Mouse (Mus musculus): ENCODE measurements around the gene Dnm3. TPM values are rescaled to one million over a fixed set of nuclear protein-coding genes. Genes with fewer than 3 reads are reported as not detected.

Dnm3 gene
- polyA plus RNA-seq, 1 experiment = 3.0 TPM

DNA sequence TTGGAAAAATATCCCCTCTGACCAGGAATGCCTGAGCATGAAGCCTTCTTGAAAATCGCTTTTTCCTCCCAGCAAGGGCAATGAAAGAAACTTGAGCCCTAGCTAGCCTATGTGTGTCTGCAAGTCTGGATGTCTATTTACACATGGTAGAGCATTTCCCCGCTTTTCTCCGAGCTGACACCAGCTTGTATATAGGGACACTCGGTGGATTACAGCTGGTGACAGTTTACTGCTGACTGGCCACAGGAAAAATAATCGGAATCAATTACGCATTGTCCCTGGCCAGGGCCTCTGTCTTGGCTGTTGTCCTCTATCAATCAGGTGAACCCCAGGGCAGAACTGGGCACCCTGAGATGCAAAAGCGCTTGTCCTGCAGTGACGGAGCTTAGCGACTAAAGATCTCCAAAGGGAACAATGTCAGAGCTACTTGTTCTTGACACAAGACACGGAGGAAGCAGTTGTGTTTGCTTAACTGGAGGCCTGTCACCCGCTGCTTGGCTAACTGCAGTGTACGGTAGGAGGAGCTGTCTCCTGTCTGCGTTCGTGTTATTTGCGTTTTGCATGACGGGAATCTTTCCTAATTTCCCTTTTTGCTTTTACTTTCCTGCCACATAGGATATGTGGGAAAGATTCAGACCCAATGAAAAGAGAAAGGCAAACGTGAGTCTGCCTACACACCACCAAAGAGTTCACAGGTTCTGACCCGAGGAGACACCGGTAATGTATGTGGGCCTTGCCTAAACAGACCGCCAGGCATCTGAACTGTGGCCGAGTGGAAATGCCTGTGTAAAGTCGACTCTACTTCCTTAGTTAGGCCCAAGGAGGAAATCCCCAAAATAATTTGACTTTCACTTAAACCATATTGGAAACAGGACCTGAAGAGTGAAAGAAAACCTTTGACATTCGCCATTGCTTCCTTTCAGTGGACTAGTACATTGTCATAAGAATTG lies 472.7 kb downstream of the Dnm3 start:
- H3ac ChIP-seq (ENCODE audit: control insufficient read depth, insufficient read length) = no peak overlapping the region
- H3K4me3 ChIP-seq = no peak overlapping the region

DNA sequence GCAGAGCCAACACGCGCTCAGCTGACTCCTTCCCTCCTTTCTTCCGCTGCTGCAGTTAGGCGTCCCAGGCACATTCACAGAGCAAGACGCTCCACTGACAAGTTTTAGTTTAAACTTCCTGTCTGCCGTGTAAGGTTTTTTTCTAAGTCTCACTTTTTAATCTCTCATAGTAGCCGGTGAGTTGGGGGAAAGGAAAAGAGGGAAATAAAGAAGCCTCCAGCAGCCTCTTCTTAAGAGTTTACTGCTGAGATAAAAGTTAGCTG lies 473.4 kb downstream of the Dnm3 start:
- Histone ChIP-seq H3K4me3 (no peak overlapping the region), H3ac (ENCODE audit: control insufficient read depth, insufficient read length) (no peak overlapping the region), H3K27me3 (ENCODE audit: control insufficient read depth, insufficient read depth, insufficient read length) (no peaks in the 10 kb centered on the region), H3K79me2 (ENCODE audit: control insufficient read depth, insufficient read depth) (no peaks in the 10 kb centered on the region), H3K4me2 (ENCODE audit: low read depth) (peak overlapping the region; percentile 19), H3K36me3 (ENCODE audit: control insufficient read depth, insufficient read depth) (no peaks in the 10 kb centered on the region)
- TF ChIP-seq CEBPB (IDR thresholded peaks at IDR 0.05; ENCODE audit: insufficient read depth, poor library complexity, severe bottlenecking) (no peak), MYOG (IDR thresholded peaks at IDR 0.05; ENCODE audit: control insufficient read depth in 1 of 3, insufficient read depth in 1 of 3, insufficient read length in 2 of 3, low read depth in 2 of 3) (no peak), USF1 (IDR thresholded peaks at IDR 0.05; ENCODE audit: low read depth) (no peak), REST (IDR thresholded peaks at IDR 0.05; ENCODE audit: insufficient read depth, insufficient read length) (no peak), POLR2AphosphoS2 (IDR thresholded peaks at IDR 0.05; ENCODE audit: insufficient read length, low read depth) (no peak), TCF12 (IDR thresholded peaks at IDR 0.05; ENCODE audit: insufficient read depth, poor library complexity, severe bottlenecking) (no peak), MAX (IDR thresholded peaks at IDR 0.05; ENCODE audit: low read depth) (no peak), E2F4 (IDR thresholded peaks at IDR 0.05; ENCODE audit: insufficient read depth) (no peak), POLR2A (IDR thresholded peaks at IDR 0.05; ENCODE audit: insufficient read length, low read depth) (no peak), SRF (IDR thresholded peaks at IDR 0.05; ENCODE audit: control insufficient read depth, insufficient read length, low read depth) (no peak), MYOD1 (IDR thresholded peaks at IDR 0.05; ENCODE audit: control insufficient read depth in 1 of 3, insufficient read length in 2 of 3, low read depth in 2 of 3) (no peak), TCF3 (IDR thresholded peaks at IDR 0.05; ENCODE audit: insufficient read length, low read depth) (no peak)

More for the DNA sequence above, 472.7 kb downstream of the Dnm3 start:
- no peaks in the 10 kb centered on the region for H3K27me3 ChIP-seq (ENCODE audit: control insufficient read depth, insufficient read depth, insufficient read length)
- peak overlapping the region; percentile 44 for H3K4me2 ChIP-seq (ENCODE audit: low read depth)
- no peaks in the 10 kb centered on the region for H3K79me2 ChIP-seq (ENCODE audit: control insufficient read depth, insufficient read depth)
- TF ChIP-seq REST (IDR thresholded peaks at IDR 0.05; ENCODE audit: insufficient read depth, insufficient read length) (no peak), USF1 (IDR thresholded peaks at IDR 0.05; ENCODE audit: low read depth) (no peak), POLR2AphosphoS2 (IDR thresholded peaks at IDR 0.05; ENCODE audit: insufficient read length, low read depth) (no peak), POLR2A (IDR thresholded peaks at IDR 0.05; ENCODE audit: insufficient read length, low read depth) (no peak), E2F4 (IDR thresholded peaks at IDR 0.05; ENCODE audit: insufficient read depth) (no peak), MYOD1 (IDR thresholded peaks at IDR 0.05; ENCODE audit: control insufficient read depth in 1 of 3, insufficient read length in 2 of 3, low read depth in 2 of 3) (no peak), MYOG (IDR thresholded peaks at IDR 0.05; ENCODE audit: control insufficient read depth in 1 of 3, insufficient read depth in 1 of 3, insufficient read length in 2 of 3, low read depth in 2 of 3) (no peak), TCF12 (IDR thresholded peaks at IDR 0.05; ENCODE audit: insufficient read depth, poor library complexity, severe bottlenecking) (no peak), CEBPB (IDR thresholded peaks at IDR 0.05; ENCODE audit: insufficient read depth, poor library complexity, severe bottlenecking) (no peak), TCF3 (IDR thresholded peaks at IDR 0.05; ENCODE audit: insufficient read length, low read depth) (no peak), SRF (IDR thresholded peaks at IDR 0.05; ENCODE audit: control insufficient read depth, insufficient read length, low read depth) (no peak)
- H3K36me3 ChIP-seq (ENCODE audit: control insufficient read depth, insufficient read depth) = no peaks in the 10 kb centered on the region

- H3K36me3 ChIP-seq (ENCODE audit: control insufficient read depth, insufficient read depth) = no peaks in the 10 kb centered on the region
- no peaks in the 10 kb centered on the region for H3K27me3 ChIP-seq (ENCODE audit: control insufficient read depth, insufficient read depth, insufficient read length)
- peak; percentile 37 for TF ChIP-seq USF1 (IDR thresholded peaks at IDR 0.05; ENCODE audit: low read depth)
- no peak for TF ChIP-seq MAX (IDR thresholded peaks at IDR 0.05; ENCODE audit: low read depth)
- TF ChIP-seq MYOG (IDR thresholded peaks at IDR 0.05; ENCODE audit: control insufficient read depth in 1 of 3, insufficient read depth in 1 of 3, insufficient read length in 2 of 3, low read depth in 2 of 3) = no peak
- H3ac ChIP-seq (ENCODE audit: control insufficient read depth, insufficient read length) = no peak overlapping the region
- peak overlapping the region; percentile 19 for H3K4me2 ChIP-seq (ENCODE audit: low read depth)
- no peaks in the 10 kb centered on the region for H3K79me2 ChIP-seq (ENCODE audit: control insufficient read depth, insufficient read depth)
- no peak overlapping the region for H3K4me3 ChIP-seq
Measured at GRCm38 (mm10) chr1:162003729-162004517, 473.9 kb downstream of the Dnm3 start.

DNA sequence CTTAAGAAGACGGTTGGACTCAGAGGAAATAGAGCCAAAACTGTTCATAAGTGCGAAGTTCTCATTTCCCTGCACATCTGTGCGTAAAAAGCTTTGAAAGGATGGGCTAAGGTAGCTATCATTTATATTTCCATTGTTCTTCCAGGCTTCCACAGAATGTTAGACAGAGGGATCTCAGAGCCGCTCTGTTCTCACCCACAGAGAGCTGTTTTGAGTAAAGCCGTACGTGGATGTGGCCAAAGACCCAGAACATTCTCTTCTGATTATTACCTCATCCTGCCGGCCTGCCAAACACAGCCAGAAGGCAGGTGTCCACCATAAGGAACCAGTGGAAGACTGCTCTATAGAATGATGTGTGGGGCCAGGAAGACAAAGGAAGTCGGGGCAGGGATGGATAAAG lies 476.5 kb downstream of the Dnm3 start:
- TF ChIP-seq TCF3 (IDR thresholded peaks at IDR 0.05; ENCODE audit: insufficient read length, low read depth) (no peak), REST (IDR thresholded peaks at IDR 0.05; ENCODE audit: insufficient read depth, insufficient read length) (no peak), MYOD1 (IDR thresholded peaks at IDR 0.05; ENCODE audit: control insufficient read depth in 1 of 3, insufficient read length in 2 of 3, low read depth in 2 of 3) (no peak), E2F4 (IDR thresholded peaks at IDR 0.05; ENCODE audit: insufficient read depth) (no peak), SRF (IDR thresholded peaks at IDR 0.05; ENCODE audit: control insufficient read depth, insufficient read length, low read depth) (no peak), MAX (IDR thresholded peaks at IDR 0.05; ENCODE audit: low read depth) (no peak), POLR2AphosphoS2 (IDR thresholded peaks at IDR 0.05; ENCODE audit: insufficient read length, low read depth) (no peak), POLR2A (IDR thresholded peaks at IDR 0.05; ENCODE audit: insufficient read length, low read depth) (no peak), CEBPB (IDR thresholded peaks at IDR 0.05; ENCODE audit: insufficient read depth, poor library complexity, severe bottlenecking) (no peak), USF1 (IDR thresholded peaks at IDR 0.05; ENCODE audit: low read depth) (no peak)
- Histone ChIP-seq H3K79me2 (ENCODE audit: control insufficient read depth, insufficient read depth) (no peaks in the 10 kb centered on the region), H3ac (ENCODE audit: control insufficient read depth, insufficient read length) (no peak overlapping the region), H3K36me3 (ENCODE audit: control insufficient read depth, insufficient read depth) (no peaks in the 10 kb centered on the region), H3K4me2 (ENCODE audit: low read depth) (no peak overlapping the region), H3K27me3 (ENCODE audit: control insufficient read depth, insufficient read depth, insufficient read length) (no peaks in the 10 kb centered on the region), H3K4me3 (no peak overlapping the region)
